Mouse (Mus musculus): ENCODE measurements around the gene Zswim2. TPM values are rescaled to one million over a fixed set of nuclear protein-coding genes. Genes with fewer than 3 reads are reported as not detected.
A peak's percentile ranks its signal among the peaks of the same experiment; 100 is the strongest.
"Not testable (repeated sequence)": the region's sequence is repeated elsewhere in the genome, so short reads cannot be mapped to it uniquely, and the experiment has no call there.

The Zswim2 gene
- not detected for total RNA-seq (2021)
- long read RNA-seq, experiment 1 = 0 reads
- long read RNA-seq, experiment 2 = 0 reads

DNA sequence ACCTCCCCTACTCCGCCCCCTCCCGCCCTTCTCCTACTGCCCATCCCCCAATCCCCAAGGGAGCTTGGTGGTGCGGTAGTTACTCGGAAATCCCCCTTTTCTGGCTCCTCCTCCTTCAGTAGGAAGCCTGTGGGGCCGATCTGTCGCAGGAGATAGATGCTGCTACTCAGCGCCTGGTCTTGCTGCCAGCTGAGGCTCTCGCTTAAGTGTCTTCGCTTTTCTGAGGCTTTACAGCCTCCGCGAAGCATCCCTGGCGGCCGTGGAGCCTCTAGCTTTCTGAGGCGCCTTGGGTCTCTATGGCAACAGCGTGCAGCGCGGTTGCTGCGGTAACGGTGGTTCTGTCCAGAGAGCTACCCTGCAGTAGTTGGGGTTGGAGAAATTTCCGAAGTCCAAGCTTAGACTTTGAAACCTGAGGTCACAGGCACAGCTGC is at the start of gene Zswim2:
Gene Zswim2 (minus strand): TSS at position 298 of the 431 bp plus-strand sequence.
- intact Hi-C loops (cut with DNase I; ENCODE audit: low total_unique reads) = no loop called here
- peak; percentile 30 for DNase-seq

DNA sequence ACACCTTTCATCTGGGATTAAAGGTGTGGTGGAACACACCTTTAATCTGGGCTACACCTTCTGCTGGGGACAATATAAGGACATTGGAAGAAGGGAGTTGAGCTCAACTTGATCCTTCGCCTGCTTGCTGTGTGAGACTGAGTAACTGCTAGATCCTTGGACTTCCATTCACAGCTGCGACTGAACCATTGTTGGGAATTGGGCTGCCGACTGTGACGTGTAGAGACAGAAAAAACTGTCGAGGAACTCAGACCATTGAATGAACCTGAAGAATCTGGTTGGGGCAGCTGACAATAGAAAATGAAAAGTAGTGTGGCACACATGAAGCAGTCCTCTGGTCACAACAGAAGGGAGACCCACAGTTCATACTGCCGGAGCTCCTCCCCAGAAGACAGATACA is 49.2 kb upstream of the Zswim2 start, which contains the start of gene Gm13691:
Gene Gm13691 (plus strand): TSS at position 301 of the 400 bp plus-strand sequence.
- intact Hi-C loops (cut with DNase I; ENCODE audit: low total_unique reads); DNase-seq: not testable (repeated sequence)

- intact Hi-C loops (cut with DNase I; ENCODE audit: low total_unique reads); DNase-seq: not testable (repeated sequence)
Measured at GRCm38 (mm10) chr2:83984443-83984842, 43.4 kb upstream of the Zswim2 start, which contains the start of gene Gm13697. Gm13697 (plus strand) TSS chr2:83984743.

DNA sequence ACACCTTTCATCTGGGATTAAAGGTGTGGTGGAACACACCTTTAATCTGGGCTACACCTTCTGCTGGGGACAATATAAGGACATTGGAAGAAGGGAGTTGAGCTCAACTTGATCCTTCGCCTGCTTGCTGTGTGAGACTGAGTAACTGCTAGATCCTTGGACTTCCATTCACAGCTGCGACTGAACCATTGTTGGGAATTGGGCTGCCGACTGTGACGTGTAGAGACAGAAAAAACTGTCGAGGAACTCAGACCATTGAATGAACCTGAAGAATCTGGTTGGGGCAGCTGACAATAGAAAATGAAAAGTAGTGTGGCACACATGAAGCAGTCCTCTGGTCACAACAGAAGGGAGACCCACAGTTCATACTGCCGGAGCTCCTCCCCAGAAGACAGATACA is 37.6 kb upstream of the Zswim2 start, which contains the start of gene Gm13694:
Gene Gm13694 (plus strand): TSS at position 301 of the 400 bp plus-strand sequence.
- DNase-seq; intact Hi-C loops (cut with DNase I; ENCODE audit: low total_unique reads): not testable (repeated sequence)

DNA sequence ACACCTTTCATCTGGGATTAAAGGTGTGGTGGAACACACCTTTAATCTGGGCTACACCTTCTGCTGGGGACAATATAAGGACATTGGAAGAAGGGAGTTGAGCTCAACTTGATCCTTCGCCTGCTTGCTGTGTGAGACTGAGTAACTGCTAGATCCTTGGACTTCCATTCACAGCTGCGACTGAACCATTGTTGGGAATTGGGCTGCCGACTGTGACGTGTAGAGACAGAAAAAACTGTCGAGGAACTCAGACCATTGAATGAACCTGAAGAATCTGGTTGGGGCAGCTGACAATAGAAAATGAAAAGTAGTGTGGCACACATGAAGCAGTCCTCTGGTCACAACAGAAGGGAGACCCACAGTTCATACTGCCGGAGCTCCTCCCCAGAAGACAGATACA is 31.8 kb upstream of the Zswim2 start, which contains the start of gene Gm13696:
Gene Gm13696 (plus strand): TSS at position 301 of the 400 bp plus-strand sequence.
- DNase-seq; intact Hi-C loops (cut with DNase I; ENCODE audit: low total_unique reads): not testable (repeated sequence)

DNA sequence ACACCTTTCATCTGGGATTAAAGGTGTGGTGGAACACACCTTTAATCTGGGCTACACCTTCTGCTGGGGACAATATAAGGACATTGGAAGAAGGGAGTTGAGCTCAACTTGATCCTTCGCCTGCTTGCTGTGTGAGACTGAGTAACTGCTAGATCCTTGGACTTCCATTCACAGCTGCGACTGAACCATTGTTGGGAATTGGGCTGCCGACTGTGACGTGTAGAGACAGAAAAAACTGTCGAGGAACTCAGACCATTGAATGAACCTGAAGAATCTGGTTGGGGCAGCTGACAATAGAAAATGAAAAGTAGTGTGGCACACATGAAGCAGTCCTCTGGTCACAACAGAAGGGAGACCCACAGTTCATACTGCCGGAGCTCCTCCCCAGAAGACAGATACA is 26.0 kb upstream of the Zswim2 start, which contains the start of gene Gm13695:
Gene Gm13695 (plus strand): TSS at position 301 of the 400 bp plus-strand sequence.
- DNase-seq; intact Hi-C loops (cut with DNase I; ENCODE audit: low total_unique reads): not testable (repeated sequence)

GRCm38 (mm10) chr2:83961203-83961602 is 20.2 kb upstream of the Zswim2 start, which contains the start of gene Gm13693:
Gm13693 (plus strand) TSS chr2:83961503.
- intact Hi-C loops (cut with DNase I; ENCODE audit: low total_unique reads); DNase-seq: not testable (repeated sequence)

DNA sequence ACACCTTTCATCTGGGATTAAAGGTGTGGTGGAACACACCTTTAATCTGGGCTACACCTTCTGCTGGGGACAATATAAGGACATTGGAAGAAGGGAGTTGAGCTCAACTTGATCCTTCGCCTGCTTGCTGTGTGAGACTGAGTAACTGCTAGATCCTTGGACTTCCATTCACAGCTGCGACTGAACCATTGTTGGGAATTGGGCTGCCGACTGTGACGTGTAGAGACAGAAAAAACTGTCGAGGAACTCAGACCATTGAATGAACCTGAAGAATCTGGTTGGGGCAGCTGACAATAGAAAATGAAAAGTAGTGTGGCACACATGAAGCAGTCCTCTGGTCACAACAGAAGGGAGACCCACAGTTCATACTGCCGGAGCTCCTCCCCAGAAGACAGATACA is 14.4 kb upstream of the Zswim2 start, which contains the start of gene Gm13698:
Gene Gm13698 (plus strand): TSS at position 301 of the 400 bp plus-strand sequence.
- intact Hi-C loops (cut with DNase I; ENCODE audit: low total_unique reads); DNase-seq: not testable (repeated sequence)

- intact Hi-C loops (cut with DNase I; ENCODE audit: low total_unique reads) = no loop called here
Measured at GRCm38 (mm10) chr2:83941792-83942191, 764 bp upstream of the Zswim2 start.

GRCm38 (mm10) chr2:83941378-83941777 is 350 bp upstream of the Zswim2 start:
- intact Hi-C loops (cut with DNase I; ENCODE audit: low total_unique reads) = no loop called here
- DNase-seq = no peak

More at GRCm38 (mm10) chr2:83941792-83942191, 764 bp upstream of the Zswim2 start:
- no peak for DNase-seq

GRCm38 (mm10) chr2:83929478-83930088 is 11.4 kb downstream of the Zswim2 start:
- intact Hi-C loops (cut with DNase I; ENCODE audit: low total_unique reads) = no loop called here
- no peak for DNase-seq

GRCm38 (mm10) chr2:83901896-83902540 is 39.0 kb downstream of the Zswim2 start:
- DNase-seq = no peak
- intact Hi-C loops (cut with DNase I; ENCODE audit: low total_unique reads) = no loop called here

GRCm38 (mm10) chr2:83893701-83894100 is 47.3 kb downstream of the Zswim2 start:
- intact Hi-C loops (cut with DNase I; ENCODE audit: low total_unique reads) = no loop called here
- DNase-seq = no peak

GRCm38 (mm10) chr2:83883850-83884420 is 57.1 kb downstream of the Zswim2 start:
- no peak for DNase-seq
- intact Hi-C loops (cut with DNase I; ENCODE audit: low total_unique reads) = no loop called here

Other genes starting within 250 kb of the Zswim2 start
- gene Itgav, start 216.8 kb downstream of the Zswim2 start, total RNA-seq (2021) = 10 to 100 TPM; 46.3 to 58.0 TPM
- gene Fam171b, start 128.6 kb downstream of the Zswim2 start, total RNA-seq (2021) = 1 to 10 TPM; 2.6 to 2.8 TPM
- gene Gm13698, start 14.5 kb upstream of the Zswim2 start, total RNA-seq (2021) = under 1 TPM; 0.60 to 0.80 TPM
- under 1 TPM; 0.60 to 0.80 TPM for gene Gm13693, start 20.3 kb upstream of the Zswim2 start, total RNA-seq (2021)
- gene Gm13695, start 26.1 kb upstream of the Zswim2 start, total RNA-seq (2021) = under 1 TPM in 1 of 2 experiments, not detected in 1; 0.60 TPM
- gene Gm13696, start 31.9 kb upstream of the Zswim2 start, total RNA-seq (2021) = under 1 TPM; 0.60 to 0.80 TPM
- gene Gm13694, start 37.7 kb upstream of the Zswim2 start, total RNA-seq (2021) = under 1 TPM; 0.60 to 0.80 TPM
- under 1 TPM; 0.60 to 0.80 TPM for gene Gm13697, start 43.5 kb upstream of the Zswim2 start, total RNA-seq (2021)
- gene Gm13691, start 49.3 kb upstream of the Zswim2 start, total RNA-seq (2021) = under 1 TPM; 0.60 to 0.80 TPM

Measured in gastrocnemius, postnatal 14 days (tissue).